Mouse (Mus musculus) embryonic fibroblast, embryonic 13.5 days (primary cell): ENCODE measurements at regions not wholly inside any gene's neighbourhood (a gene's known extent, or its start where the extent isn't known, plus 50 kb on each side); places are given as distances from the start of the nearest gene placed in this dataset.

ENCODE experiments used
- CTCF ChIP-seq: IDR thresholded peaks from 2 replicates; pipeline ENCODE4 v1.5.1; 2011; ENCODE audit warnings: mild to moderate bottlenecking, control low read depth, low read length, moderate library complexity, borderline replicate concordance; ENCODE audit not compliant: insufficient read depth
- POLR2A ChIP-seq: IDR thresholded peaks from 2 replicates; pipeline ENCODE4 v1.6.1; 2011; ENCODE audit warnings: low read depth, mild to moderate bottlenecking, control low read depth, low read length, moderate library complexity

DNA sequence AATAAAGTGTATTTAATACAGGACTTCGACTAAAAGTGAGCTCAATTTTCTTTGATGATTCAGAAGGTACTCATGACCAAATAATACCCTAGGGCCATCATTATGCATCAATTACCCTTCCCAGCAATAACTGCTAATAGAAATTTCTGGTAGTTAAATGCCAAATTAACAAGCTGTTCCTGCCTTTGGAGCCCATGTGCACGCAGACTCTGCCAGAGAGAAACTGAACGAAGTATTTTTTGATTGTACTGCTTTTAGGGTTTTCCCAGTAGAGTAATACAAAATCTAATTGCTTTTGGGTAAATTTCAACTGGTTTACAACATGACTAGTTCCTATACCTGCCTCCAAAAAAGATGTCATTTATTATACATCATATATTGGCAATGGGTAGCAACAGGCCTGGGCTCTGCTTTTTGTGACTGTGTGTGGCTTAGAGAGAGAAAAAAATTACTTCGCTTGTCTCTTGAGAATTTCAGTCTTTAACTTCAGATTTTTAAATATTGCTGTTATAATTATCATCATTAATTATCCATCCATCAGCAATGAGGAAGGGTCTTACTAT, 109.4 kb upstream of the Igf1 start:
- TF ChIP-seq CTCF (no peak), POLR2A (no peak)
